Mouse (Mus musculus) embryonic facial prominence, embryonic 11.5 days (tissue): Measurements from ENCODE around the gene Tspyl3. TPM values are rescaled to one million over a fixed set of nuclear protein-coding genes. Genes with fewer than 3 reads are reported as not detected.

ENCODE experiments used
- ATAC-seq: fragments of 200-750 bp; cut with Nextera tagmentation; replicated peaks from 2 replicates; pipeline ENCODE4 v1.8.0; 2017; ENCODE audit warnings: low read depth; ENCODE audit not compliant: insufficient number of reproducible peaks, low FRiP score, low TSS enrichment
- DNase-seq: peaks from one replicate; pipeline ENCODE4 v3.0.0-alpha.2; 2015; ENCODE audit warnings: low spot score
- H3K27ac ChIP-seq: fragments of 300-500 bp; sonication (generic); replicated peaks from 2 replicates; pipeline ENCODE4 v1.5.1; 2014; ENCODE audit warnings: mild to moderate bottlenecking, low read depth, low read length, control low read depth
- H3K27me3 ChIP-seq: fragments of 300-500 bp; sonication (generic); 2 replicates; pipeline ENCODE4 v1.6.1; 2014; ENCODE audit warnings: mild to moderate bottlenecking, low read length, moderate library complexity, mixed read lengths; ENCODE audit not compliant: control insufficient read depth, insufficient read depth
- H3K36me3 ChIP-seq: fragments of 300-500 bp; sonication (generic); replicated peaks from 2 replicates; pipeline ENCODE4 v1.6.1; 2014; ENCODE audit warnings: low read depth, mild to moderate bottlenecking, low read length, moderate library complexity, mixed read lengths; ENCODE audit not compliant: control insufficient read depth, insufficient read depth
- H3K4me1 ChIP-seq: fragments of 300-500 bp; sonication (generic); 2 replicates; pipeline ENCODE4 v1.6.1; 2014; ENCODE audit warnings: low read length, mixed read lengths; ENCODE audit not compliant: control insufficient read depth, insufficient read depth
- H3K4me2 ChIP-seq: fragments of 300-500 bp; sonication (generic); 2 replicates; pipeline ENCODE4 v1.6.1; 2014; ENCODE audit warnings: low read depth, mild to moderate bottlenecking, control low read depth, low read length, moderate library complexity
- H3K4me3 ChIP-seq: fragments of 300-500 bp; sonication (generic); 2 replicates; pipeline ENCODE4 v1.5.1; 2014; ENCODE audit warnings: low read depth, low read length, control low read depth
- H3K9ac ChIP-seq: fragments of 300-500 bp; sonication (generic); replicated peaks from 2 replicates; pipeline ENCODE4 v1.6.1; 2014; ENCODE audit warnings: mild to moderate bottlenecking, control low read depth, low read length
- H3K9me3 ChIP-seq: fragments of 300-500 bp; sonication (generic); replicated peaks from 2 replicates; pipeline ENCODE4 v1.6.1; 2016; ENCODE audit warnings: mild to moderate bottlenecking, low read length, inconsistent platforms, mixed read lengths; ENCODE audit not compliant: control insufficient read depth
- WGBS: fragments of 180-500 bp; shearing (Covaris S2); extraction: QIAGEN DNeasy Blood & Tissue Kit; methylation state at CpG from one replicate; pipeline ENCODE4 v1.1.7; 2014; 5-methylcytosine and 5-hydroxymethylcytosine counted together
- polyA plus RNA-seq: library from polyadenylated mRNA; unstranded; fragments of >200 nt; fragmentation: Nextera tagmentation; extraction: Ambion mirVana; gene quantifications from 2 replicates; pipeline ENCODE4 v1.2.1, GENCODE M21; 2014

Tspyl3 gene
- polyA plus RNA-seq, 1 experiment from 2014 or later, result 8.5 TPM

- no peak overlapping the region for H3K27ac ChIP-seq
- DNase-seq, result peak; percentile 12
These were observed 14.0 kb upstream of the Tspyl3 start for GRCm38 (mm10) chr2:153239021-153239859.

GRCm38 (mm10) chr2:153238406-153238805 lies 13.2 kb upstream of the Tspyl3 start:
- Histone ChIP-seq H3K9me3 (no peaks in the 10 kb centered on the region), H3K9ac (no peak overlapping the region), H3K36me3 (peaks cover 5% of the 10 kb centered on the region), H3K4me3 (no peak overlapping the region), H3K4me2 (no peak overlapping the region), H3K27me3 (no peaks in the 10 kb centered on the region), H3K4me1 (peaks cover 4% of the 10 kb centered on the region; the same call in 1 of the 2 replicates), H3K27ac (no peak overlapping the region)
- DNase-seq (no peak), ATAC-seq (no peak)
- 83% methylated on average over 2 of the region's 2 CpGs for WGBS

More at GRCm38 (mm10) chr2:153239021-153239859, 14.0 kb upstream of the Tspyl3 start:
- Histone ChIP-seq H3K36me3 (peaks cover 5% of the 10 kb centered on the region; the same call in 1 of the 2 replicates), H3K27me3 (no peaks in the 10 kb centered on the region), H3K9ac (peak overlapping the region; percentile 97), H3K4me3 (peak overlapping the region; percentile 97), H3K4me1 (peaks cover 4% of the 10 kb centered on the region; the same call in 1 of the 2 replicates), H3K4me2 (peak overlapping the region; percentile 87), H3K9me3 (no peaks in the 10 kb centered on the region)
- ATAC-seq, result no peak
- WGBS, result 64% methylated on average over 7 of the region's 7 CpGs

DNA sequence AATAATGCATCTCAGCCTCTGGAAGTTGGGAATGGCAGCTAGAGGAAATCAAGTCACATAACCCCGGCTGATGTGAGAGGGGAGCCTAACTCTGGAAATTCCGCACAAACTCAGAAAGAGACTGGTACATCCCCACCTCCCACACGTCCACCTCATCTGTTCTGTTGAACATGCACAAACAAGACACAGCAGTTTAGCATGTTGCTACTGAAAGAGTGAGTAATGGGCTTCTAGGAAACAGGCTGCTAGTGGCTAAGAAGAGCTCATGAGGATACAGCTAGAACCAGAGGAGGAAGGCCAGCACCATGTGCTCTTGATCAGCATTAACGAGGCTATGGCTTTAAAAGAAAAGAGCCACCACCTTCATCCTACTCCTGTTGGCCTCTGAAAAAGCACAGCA lies 12.7 kb upstream of the Tspyl3 start:
- ATAC-seq (no peak), DNase-seq (no peak)
- no peaks in the 10 kb centered on the region for H3K27me3 ChIP-seq
- no peak overlapping the region for H3K9ac ChIP-seq
- H3K4me1 ChIP-seq, result peaks cover 4% of the 10 kb centered on the region; the same call in 1 of the 2 replicates
- no peak overlapping the region for H3K4me2 ChIP-seq
- no peaks in the 10 kb centered on the region for H3K9me3 ChIP-seq
- H3K27ac ChIP-seq, result no peak overlapping the region
- H3K36me3 ChIP-seq, result peaks cover 5% of the 10 kb centered on the region
- WGBS, result 66% methylated on average over 4 of the region's 4 CpGs
- H3K4me3 ChIP-seq, result no peak overlapping the region

GRCm38 (mm10) chr2:153237193-153237592 lies 12.0 kb upstream of the Tspyl3 start:
- H3K27me3 ChIP-seq, result no peaks in the 10 kb centered on the region
- no peak overlapping the region for H3K27ac ChIP-seq
- no peak overlapping the region for H3K4me3 ChIP-seq
- WGBS, result 80% methylated on average over 4 of the region's 4 CpGs
- H3K4me1 ChIP-seq, result peaks cover 4% of the 10 kb centered on the region; the same call in 1 of the 2 replicates
- peaks cover 6% of the 10 kb centered on the region for H3K36me3 ChIP-seq
- ATAC-seq (no peak), DNase-seq (no peak)
- no peaks in the 10 kb centered on the region for H3K9me3 ChIP-seq
- no peak overlapping the region for H3K4me2 ChIP-seq
- H3K9ac ChIP-seq, result no peak overlapping the region

DNA sequence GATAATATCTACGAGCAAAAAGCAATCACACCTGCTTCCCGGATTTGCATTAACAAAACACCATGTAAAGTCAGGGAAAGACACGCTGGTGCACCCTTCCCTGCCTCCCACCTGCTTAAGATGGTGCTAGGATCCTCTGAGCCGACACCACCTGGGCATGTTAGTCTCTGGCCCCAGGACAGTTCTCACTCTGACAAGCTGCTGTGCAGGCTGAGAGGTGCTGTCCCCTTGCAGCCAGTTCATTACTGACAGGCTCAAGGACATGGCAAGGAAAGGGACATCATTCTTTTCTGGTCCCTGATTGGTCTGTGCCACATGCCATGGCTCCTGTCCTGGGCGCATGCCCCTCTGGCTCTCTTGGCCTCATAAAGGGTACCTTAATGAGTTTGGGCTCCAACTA lies 3.3 kb upstream of the Tspyl3 start:
- ATAC-seq (no peak), DNase-seq (no peak)
- H3K4me3 ChIP-seq, result no peak overlapping the region
- H3K4me1 ChIP-seq, result no peaks in the 10 kb centered on the region; the same call in 1 of the 2 replicates
- 87% methylated on average over 5 of the region's 5 CpGs for WGBS
- H3K27ac ChIP-seq, result no peak overlapping the region
- H3K27me3 ChIP-seq, result no peaks in the 10 kb centered on the region
- no peak overlapping the region for H3K9ac ChIP-seq
- peaks cover 28% of the 10 kb centered on the region for H3K36me3 ChIP-seq
- H3K4me2 ChIP-seq, result no peak overlapping the region
- no peaks in the 10 kb centered on the region for H3K9me3 ChIP-seq

GRCm38 (mm10) chr2:153227959-153228358 lies 2.7 kb upstream of the Tspyl3 start:
- DNase-seq, result no peak
- Histone ChIP-seq H3K4me1 (no peaks in the 10 kb centered on the region; the same call in 1 of the 2 replicates), H3K36me3 (peaks cover 28% of the 10 kb centered on the region), H3K27ac (no peak overlapping the region), H3K4me2 (no peak overlapping the region), H3K27me3 (no peaks in the 10 kb centered on the region), H3K9ac (no peak overlapping the region), H3K9me3 (no peaks in the 10 kb centered on the region), H3K4me3 (no peak overlapping the region)
- 90% methylated on average over 4 of the region's 4 CpGs for WGBS
- no peak for ATAC-seq

DNA sequence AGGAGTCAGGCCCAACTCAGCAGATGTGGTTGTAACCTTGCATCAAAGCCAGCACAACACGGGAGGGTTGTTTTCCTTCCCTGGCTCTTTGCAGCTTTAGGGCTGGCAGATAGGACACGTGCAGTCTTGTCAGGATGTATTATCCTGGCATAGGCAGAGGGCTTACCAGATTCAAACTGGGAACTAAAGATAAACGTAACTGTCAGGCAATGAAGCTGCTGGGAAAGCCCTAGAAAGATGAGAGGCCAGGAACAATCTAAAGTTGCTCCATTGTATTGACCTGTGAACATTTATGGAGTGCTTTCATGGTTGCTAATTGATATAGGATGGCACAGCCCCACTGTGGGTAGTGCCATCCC lies 333 bp upstream of the Tspyl3 start:
- Histone ChIP-seq H3K4me2 (peak overlapping the region; percentile 89; the same call in 1 of the 2 replicates), H3K4me3 (peak overlapping the region; percentile 56; the same call in 1 of the 2 replicates), H3K9me3 (no peaks in the 10 kb centered on the region), H3K27me3 (no peaks in the 10 kb centered on the region), H3K9ac (peak overlapping the region; percentile 83), H3K27ac (0 out of 2 replicates have a peak overlapping the region, but pooled peaks have one; percentile 2), H3K36me3 (peaks cover 13% of the 10 kb centered on the region), H3K4me1 (no peaks in the 10 kb centered on the region; the same call in 1 of the 2 replicates)
- WGBS, result 14% methylated on average over 3 of the region's 3 CpGs
- ATAC-seq (no peak), DNase-seq (no peak)

DNA sequence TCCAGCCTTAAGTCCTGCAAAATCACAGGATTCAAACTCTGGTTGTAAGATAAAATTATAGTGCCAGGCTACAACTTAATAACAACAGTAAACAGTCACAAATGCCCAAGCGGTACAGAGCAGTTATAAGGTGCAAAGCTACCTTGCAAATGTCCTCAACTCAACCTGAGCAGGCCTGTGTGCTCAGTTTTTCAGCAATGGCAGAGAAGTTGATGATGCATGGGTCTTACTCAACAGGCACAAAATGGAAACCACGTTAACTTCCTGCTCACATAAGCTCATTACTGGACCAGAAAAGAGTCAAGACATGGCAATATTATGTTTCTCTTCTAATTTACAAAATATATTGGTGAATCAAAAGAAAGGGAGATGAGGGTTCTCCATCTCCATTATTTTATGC lies 2.7 kb downstream of the Tspyl3 start:
- Histone ChIP-seq H3K4me2 (no peak overlapping the region), H3K4me1 (no peaks in the 10 kb centered on the region; the same call in 1 of the 2 replicates)
- 95% methylated on average over 2 of the region's 2 CpGs for WGBS

More for the DNA sequence above, 2.7 kb downstream of the Tspyl3 start:
- no peaks in the 10 kb centered on the region for H3K36me3 ChIP-seq
- ATAC-seq, result no peak
- DNase-seq, result no peak
- H3K4me3 ChIP-seq, result no peak overlapping the region
- H3K9me3 ChIP-seq, result no peaks in the 10 kb centered on the region
- no peak overlapping the region for H3K9ac ChIP-seq
- H3K27me3 ChIP-seq, result no peaks in the 10 kb centered on the region
- no peak overlapping the region for H3K27ac ChIP-seq
